Mouse (Mus musculus) embryo, embryonic 11 days (tissue): ENCODE results near the gene Pikfyve.

ENCODE experiments used
- DNase-seq: peaks from one replicate; pipeline ENCODE4 v3.0.0-alpha.2; 2015

Gene Pikfyve

GRCm38 (mm10) chr1:65314054-65315021, 127.9 kb downstream of the Pikfyve start:
- no peak for DNase-seq

- DNase-seq: no peak
Measured at GRCm38 (mm10) chr1:65315022-65315407, 128.5 kb downstream of the Pikfyve start.
